Mouse (Mus musculus): ENCODE data around the gene Cnpy2.

Cnpy2 gene

DNA sequence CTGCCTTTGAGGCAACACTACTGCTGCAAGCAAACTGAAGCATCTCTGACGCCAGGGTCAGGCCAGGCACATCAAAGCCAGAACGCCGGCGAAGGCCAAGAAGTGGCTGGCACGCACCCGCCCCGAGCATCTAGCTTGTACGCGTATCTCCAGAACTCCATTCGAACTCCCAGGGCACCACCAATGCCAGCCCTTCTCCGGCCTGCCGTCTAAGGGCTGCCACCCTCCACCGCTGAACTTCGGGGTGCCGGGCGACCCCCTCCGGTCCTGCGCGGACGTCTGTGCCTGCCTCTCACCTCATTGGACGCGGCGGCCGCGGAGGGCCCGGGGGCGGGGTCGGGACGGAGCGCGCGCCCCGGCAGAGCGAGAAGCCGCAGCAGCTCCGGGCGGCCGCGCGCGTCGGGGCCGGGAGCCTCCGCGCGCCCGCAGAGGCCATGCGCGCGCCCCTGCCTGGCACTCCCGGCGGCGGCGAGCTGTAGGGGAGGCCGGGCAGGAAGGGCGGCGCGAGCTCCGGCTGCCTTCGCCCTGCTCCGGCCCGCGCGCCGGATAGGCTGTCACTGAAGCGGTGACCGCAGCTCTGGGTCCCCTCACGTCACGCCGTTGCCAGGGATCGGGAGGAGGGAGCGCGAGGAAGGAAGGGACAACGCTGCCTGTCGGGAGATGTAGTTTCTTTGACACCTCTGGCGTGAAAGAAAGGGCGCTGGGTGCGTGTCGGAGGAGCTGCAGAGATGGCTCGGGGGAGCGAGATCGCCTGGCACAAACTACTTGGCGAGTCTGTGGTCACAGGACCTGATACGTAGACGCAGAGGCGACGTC lies 46.4 kb downstream of the Cnpy2 start, which contains the start of gene Coq10a:
Gene Coq10a (minus strand): TSS at position 596 of the 816 bp plus-strand sequence.
- peak; percentile 90 for DNase-seq (ENCODE audit: low read depth, low spot score)

DNA sequence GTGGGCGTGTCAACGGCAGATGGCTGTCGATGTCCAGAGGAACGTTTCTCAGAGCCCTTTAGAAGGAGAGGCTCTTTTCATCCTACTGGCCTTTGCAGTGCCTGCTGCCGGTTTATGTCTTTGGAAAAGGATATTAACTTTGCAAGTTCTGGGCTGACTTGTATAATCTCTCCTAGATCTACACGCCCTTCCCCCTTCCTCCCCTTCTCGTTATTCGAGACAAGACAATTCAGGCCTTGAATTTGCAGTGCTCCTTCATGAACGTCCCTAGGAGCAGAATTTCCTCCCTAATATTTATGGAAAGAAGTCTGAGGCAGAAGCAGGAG lies 46.9 kb downstream of the Cnpy2 start:
- no peak for DNase-seq (ENCODE audit: low read depth, low spot score)

DNA sequence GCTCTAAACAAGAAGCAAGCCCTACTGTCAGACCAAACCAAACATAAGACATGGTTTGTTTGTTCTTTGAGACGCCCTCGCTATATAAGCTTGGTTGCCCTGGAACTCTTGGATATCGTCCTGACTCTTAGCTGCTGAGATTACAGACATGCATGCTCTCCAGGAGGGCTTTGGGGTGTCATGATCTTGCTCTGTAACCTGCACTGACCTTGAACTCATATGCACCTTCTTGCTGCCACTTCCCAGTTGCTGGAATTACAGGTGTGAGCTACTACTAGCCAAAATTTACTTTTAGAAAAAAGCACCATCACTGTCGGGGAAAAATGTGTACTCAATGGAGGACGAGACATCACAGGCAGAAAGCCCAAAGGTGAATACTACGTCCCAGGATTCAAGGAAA lies 47.3 kb downstream of the Cnpy2 start:
- no peak for DNase-seq (ENCODE audit: low read depth, low spot score)

DNA sequence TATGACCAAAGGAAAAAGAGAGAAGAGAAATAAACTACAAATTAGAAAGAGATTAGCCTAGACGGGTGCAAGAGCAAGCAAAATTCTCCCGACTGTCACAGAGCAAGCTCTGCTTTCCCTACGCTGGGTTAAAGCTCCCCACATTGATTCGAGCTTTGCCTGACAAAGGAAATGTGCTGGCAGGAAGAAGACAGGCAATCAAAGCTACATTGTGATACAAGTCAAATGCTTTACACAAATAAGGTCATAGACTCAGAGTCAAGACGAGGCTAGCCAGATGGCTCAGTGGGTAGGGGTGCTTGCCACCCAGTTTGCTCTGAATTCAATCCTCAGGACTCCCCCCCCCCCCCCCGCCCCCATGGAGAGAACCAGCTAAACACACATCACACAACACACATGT lies 47.8 kb downstream of the Cnpy2 start:
- DNase-seq (ENCODE audit: low read depth, low spot score) = no peak

DNA sequence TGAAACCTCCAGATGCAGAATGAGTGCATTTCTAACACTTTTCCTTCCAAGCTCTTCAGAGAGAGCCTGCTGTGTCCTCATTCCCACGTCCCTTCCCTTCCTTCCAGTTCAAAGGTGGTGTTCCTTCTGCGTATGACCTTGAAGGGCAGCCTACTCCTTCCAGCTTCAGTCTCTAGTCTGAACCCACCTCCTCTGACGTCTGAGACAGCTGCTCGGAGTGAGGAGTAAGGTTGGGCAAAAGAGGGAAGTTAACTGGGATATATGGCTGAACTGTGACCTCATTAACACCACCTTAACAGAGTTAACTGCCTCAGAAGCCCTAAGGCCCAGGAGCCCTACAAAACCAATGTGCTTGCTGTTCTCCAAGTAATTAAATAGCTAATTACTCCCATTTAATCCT lies 48.3 kb downstream of the Cnpy2 start:
- no peak for DNase-seq (ENCODE audit: low read depth, low spot score)

DNA sequence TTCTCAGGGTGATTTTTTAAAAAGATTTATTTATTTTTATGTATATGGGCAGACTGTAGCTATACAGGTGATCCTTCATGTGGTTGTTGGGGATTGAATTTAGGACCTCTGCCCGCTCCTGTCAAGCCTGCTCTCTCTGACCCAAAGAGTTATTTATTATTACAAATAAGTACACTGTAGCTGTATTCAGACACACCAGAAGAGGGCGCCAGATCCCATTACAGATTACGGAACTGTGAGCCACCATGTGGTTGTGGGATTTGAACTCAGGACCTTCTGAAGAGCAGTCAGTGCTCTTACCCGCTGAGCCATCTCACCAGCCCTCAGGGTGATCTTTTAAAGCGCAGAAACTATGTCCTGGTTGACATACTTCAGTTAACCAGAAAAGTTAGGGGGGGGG lies 49.9 kb downstream of the Cnpy2 start:
- DNase-seq (ENCODE audit: low read depth, low spot score) = no peak

DNA sequence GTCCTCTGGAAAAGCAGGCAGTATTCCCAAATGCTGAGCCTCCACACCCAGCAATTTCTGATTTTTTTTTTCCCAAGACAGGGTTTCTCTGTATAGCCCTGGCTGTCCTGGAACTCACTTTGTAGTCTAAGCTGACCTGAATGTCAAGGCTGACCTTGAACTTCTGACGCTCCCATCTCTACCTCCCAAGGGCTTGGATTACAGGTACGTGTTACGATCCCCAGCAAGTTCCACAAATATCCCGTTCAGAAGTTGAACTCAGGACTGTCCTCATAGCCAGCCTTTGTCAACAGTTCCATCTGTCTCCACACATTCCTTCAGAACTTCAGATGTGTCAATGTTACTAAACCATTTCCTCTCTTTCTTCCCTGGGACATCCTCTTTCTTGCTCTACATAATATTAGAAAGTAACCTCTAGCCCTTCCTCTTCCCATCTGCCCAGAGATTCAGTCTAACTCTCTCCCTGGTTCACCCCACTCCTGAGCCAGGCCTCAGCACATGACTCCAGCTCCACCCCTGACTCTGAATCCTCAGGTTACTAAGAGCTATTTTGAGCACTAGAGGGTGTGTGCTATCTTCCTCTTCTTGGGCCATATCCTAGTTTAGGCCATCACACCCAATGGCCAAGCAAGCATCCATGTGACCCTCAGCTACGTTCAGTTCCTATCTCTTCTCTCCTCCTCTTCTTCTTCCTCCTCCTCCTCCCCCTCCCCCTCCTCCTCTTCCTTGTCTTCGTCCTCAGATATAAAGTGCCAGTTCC lies 50.9 kb downstream of the Cnpy2 start:
- peak; percentile 47 for DNase-seq (ENCODE audit: low read depth, low spot score)

DNA sequence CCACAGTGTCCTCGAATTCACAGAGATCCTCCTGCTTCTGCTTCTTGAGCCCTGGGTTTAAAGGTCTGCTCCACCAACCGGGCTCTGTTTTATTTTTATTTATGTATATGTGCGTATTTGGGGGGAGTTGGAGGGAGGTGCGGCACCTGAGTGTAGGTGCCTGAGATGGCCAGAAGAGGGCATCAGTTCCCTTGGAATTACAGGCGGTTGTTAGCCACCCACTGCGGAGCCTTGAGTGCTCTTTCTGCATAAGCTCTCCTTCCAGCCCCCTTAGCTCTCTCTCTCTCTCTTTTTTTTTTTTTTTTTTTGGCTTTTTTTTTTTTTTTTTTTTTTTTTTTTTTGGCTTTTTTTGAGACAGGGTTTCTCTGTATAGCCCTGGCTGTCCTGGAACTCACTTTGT lies 52.1 kb downstream of the Cnpy2 start:
- no peak for DNase-seq (ENCODE audit: low read depth, low spot score)

DNA sequence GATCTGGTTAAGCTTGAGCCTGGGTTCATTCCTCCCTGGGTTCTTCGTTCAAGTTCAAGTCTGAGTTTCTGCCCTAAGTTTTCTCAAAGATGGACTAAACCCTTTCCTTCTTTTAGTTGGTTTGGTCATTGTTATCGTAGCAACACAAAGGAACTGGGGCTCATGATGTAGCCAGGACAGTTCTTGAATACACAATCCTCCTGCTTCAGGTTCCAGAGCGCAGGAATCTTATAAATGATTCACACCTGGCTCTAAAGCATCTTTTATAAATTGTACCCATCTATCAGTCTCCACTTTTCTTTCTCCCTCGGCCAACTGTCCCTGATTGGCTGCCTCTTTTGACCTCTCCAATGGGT lies 53.8 kb downstream of the Cnpy2 start:
- no peak for DNase-seq (ENCODE audit: low read depth, low spot score)

DNA sequence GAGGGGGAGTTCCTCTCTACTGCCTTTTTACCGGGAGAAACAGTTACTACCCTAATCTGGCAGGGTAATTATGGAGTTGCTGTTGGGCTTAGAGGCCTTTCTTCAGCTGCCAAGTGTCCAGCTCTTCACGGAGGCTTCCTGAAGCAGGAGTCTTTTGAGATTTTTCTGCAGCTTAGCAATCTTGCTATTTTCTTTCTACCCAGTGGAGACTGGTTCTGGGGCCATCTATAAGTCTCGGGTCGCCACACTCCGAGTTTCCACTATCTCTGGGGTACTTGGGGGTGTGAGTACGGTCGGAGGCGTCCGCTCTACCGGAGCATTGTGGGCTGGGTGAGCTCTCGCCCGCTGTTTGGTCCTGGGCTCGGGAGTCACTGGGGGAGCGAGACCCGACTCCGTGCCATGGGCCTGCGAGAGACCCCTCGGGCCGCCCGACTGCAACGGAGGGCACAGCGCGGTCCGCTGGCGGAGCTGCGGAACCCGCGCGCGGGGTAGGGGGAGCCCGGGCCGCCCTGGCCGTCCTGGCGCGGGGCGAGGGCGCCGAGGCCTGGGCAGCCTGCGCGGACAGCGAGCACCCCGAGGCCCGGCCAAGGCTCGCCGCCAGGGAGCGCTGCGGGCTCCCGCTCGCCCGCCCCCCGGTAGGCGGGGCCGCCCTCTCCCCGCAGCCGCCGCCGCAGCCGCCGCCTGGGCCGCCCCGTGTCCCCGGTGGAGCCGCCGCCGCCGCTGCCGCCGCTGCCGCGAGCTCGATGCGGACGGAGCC lies 54.4 kb downstream of the Cnpy2 start, which contains the start of gene Ankrd52:
Gene Ankrd52 (plus strand): TSS at position 661 of the 757 bp plus-strand sequence.
- DNase-seq (ENCODE audit: low read depth, low spot score) = peak; percentile 64
